Mouse (Mus musculus) liver, embryonic 14.5 days (tissue): Measurements from ENCODE around the gene 1700067K01Rik. TPM values are rescaled to one million over a fixed set of nuclear protein-coding genes. Genes with fewer than 3 reads are reported as not detected.
A peak's percentile ranks its signal among the peaks of the same experiment; 100 is the strongest.

ENCODE experiments used
- ATAC-seq: fragments of 200-750 bp; cut with Nextera tagmentation; 2 replicates; pipeline ENCODE4 v1.8.0; 2017; ENCODE audit warnings: moderate number of reproducible peaks, mild to moderate bottlenecking, moderate library complexity; ENCODE audit not compliant: insufficient read depth
- DNase-seq, 3 experiments: peaks; one replicate each; pipeline ENCODE4 v3.0.0-alpha.2; 2012 to 2013; ENCODE audit warnings: low read depth in 3 of 3, low spot score in 3 of 3
- H3K27ac ChIP-seq: fragments of 300-500 bp; sonication (generic); 2 replicates; pipeline ENCODE4 v1.5.1; 2014; ENCODE audit warnings: moderate library complexity, mild to moderate bottlenecking, control low read depth, inconsistent platforms
- H3K27me3 ChIP-seq: fragments of 300-500 bp; sonication (generic); 2 replicates; pipeline ENCODE4 v1.6.1; 2014; ENCODE audit warnings: mild to moderate bottlenecking, low read length, moderate library complexity; ENCODE audit not compliant: control insufficient read depth, insufficient read depth
- H3K36me3 ChIP-seq: fragments of 300-500 bp; sonication (generic); replicated peaks from 2 replicates; pipeline ENCODE4 v1.6.1; 2014; ENCODE audit warnings: low read depth; ENCODE audit not compliant: control insufficient read depth, insufficient read depth
- H3K4me1 ChIP-seq, 2 experiments: fragments of 200-500 bp in 1 of 2; fragments of 300-500 bp in 1 of 2; sonication (generic) in 1 of 2; replicated peaks; 2 replicates each; pipeline ENCODE4 v1.6.1; 2012 to 2014; ENCODE audit warnings: antibody characterized with exemption in 1 of 2, inconsistent platforms in 1 of 2, low read length in 1 of 2; ENCODE audit not compliant: control insufficient read depth in 2 of 2, insufficient read depth in 2 of 2
- H3K4me2 ChIP-seq: fragments of 300-500 bp; sonication (generic); 2 replicates; pipeline ENCODE4 v1.6.1; 2014; ENCODE audit warnings: low read depth, mild to moderate bottlenecking, control low read depth, moderate library complexity
- H3K4me3 ChIP-seq, 2 experiments: fragments of 200-500 bp in 1 of 2; fragments of 300-500 bp in 1 of 2; sonication (generic) in 1 of 2; 2 replicates each; pipeline ENCODE4 v1.5.1; 2012 to 2014; ENCODE audit warnings: low read depth in 2 of 2, low read length in 2 of 2, mild to moderate bottlenecking in 2 of 2, control low read depth in 1 of 2, inconsistent platforms in 1 of 2, moderate library complexity in 1 of 2; ENCODE audit not compliant: insufficient read depth in 1 of 2
- H3K9ac ChIP-seq: fragments of 300-500 bp; sonication (generic); replicated peaks from 2 replicates; pipeline ENCODE4 v1.6.1; 2014; ENCODE audit warnings: mild to moderate bottlenecking, control low read depth, moderate library complexity
- H3K9me3 ChIP-seq: fragments of 300-500 bp; sonication (generic); 2 replicates; pipeline ENCODE4 v1.6.1; 2016; ENCODE audit warnings: low read length, mixed read lengths; ENCODE audit not compliant: control insufficient read depth
- CTCF ChIP-seq: IDR thresholded peaks from 2 replicates; pipeline ENCODE4 v1.5.1; 2016; ENCODE audit warnings: antibody characterized with exemption, low read depth, control low read depth
- EP300 ChIP-seq: IDR thresholded peaks from 2 replicates; pipeline ENCODE4 v1.6.1; 2016; ENCODE audit warnings: antibody characterized with exemption, low read depth
- WGBS: fragments of 180-500 bp; shearing (Covaris S2); extraction: QIAGEN DNeasy Blood & Tissue Kit; methylation state at CpG from one replicate; pipeline ENCODE4 v1.1.7; 2014; ENCODE audit not compliant: insufficient replicate concordance; 5-methylcytosine and 5-hydroxymethylcytosine counted together
- polyA plus RNA-seq, 2 experiments: library from polyadenylated mRNA; depleted of rRNA in 1 of 2; stranded (reverse) in 1 of 2; unstranded in 1 of 2; fragments of >200 nt; fragmentation: Nextera tagmentation in 1 of 2; extraction: Ambion mirVana in 1 of 2; gene quantifications; 2 replicates each; pipeline versions ENCODE4 v1.2.1 to v1.2.3; 2012 to 2014

1700067K01Rik gene
- polyA plus RNA-seq, 2 experiments = 0.41 TPM

DNA sequence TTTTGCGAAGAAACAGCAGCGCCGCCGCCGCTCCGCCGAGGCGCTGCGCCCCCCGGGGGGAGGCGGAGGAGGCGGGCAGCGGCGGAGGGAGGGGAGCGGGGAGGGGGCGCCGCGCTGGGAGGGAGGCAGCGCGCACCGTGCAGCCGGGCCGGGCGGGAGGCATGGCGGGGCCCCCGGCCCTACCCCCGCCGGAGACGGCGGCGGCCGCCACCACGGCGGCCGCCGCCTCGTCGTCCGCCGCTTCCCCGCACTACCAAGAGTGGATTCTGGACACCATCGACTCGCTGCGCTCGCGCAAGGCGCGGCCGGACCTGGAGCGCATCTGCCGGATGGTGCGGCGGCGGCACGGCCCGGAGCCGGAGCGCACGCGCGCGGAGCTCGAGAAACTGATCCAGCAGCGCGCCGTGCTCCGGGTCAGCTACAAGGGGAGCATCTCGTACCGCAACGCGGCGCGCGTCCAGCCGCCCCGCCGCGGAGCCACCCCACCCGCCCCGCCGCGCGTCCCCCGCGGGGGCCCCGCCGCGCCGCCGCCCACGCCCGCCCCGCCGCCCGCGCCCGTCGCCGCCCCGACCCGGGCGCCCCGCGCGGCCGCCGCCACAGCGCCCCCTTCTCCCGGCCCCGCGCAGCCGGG is 3.7 kb upstream of the 1700067K01Rik start, which contains the start of gene Samd1:
TSS of gene Samd1 (plus strand) at position 162 of the 631 bp plus-strand sequence.
- ATAC-seq (no peak), DNase-seq (no peak)
- Histone ChIP-seq H3K9me3 (no peaks in the 10 kb centered on the region), H3K4me1 (peaks cover 9 to 17% of the 10 kb centered on the region in 2 experiments), H3K4me3 (peak within 1 kb of the TSS; percentile 89 to 91), H3K4me2 (peak within 1 kb of the TSS; percentile 99), H3K36me3 (peaks cover 25% of the 10 kb centered on the region), H3K27ac (peak within 1 kb of the TSS; percentile 75), H3K27me3 (no peaks in the 10 kb centered on the region), H3K9ac (peak within 1 kb of the TSS; percentile 91)
- WGBS = under 1% methylated on average over 74 of the region's 112 CpGs
- TF ChIP-seq EP300 (no peak), CTCF (no peak)

DNA sequence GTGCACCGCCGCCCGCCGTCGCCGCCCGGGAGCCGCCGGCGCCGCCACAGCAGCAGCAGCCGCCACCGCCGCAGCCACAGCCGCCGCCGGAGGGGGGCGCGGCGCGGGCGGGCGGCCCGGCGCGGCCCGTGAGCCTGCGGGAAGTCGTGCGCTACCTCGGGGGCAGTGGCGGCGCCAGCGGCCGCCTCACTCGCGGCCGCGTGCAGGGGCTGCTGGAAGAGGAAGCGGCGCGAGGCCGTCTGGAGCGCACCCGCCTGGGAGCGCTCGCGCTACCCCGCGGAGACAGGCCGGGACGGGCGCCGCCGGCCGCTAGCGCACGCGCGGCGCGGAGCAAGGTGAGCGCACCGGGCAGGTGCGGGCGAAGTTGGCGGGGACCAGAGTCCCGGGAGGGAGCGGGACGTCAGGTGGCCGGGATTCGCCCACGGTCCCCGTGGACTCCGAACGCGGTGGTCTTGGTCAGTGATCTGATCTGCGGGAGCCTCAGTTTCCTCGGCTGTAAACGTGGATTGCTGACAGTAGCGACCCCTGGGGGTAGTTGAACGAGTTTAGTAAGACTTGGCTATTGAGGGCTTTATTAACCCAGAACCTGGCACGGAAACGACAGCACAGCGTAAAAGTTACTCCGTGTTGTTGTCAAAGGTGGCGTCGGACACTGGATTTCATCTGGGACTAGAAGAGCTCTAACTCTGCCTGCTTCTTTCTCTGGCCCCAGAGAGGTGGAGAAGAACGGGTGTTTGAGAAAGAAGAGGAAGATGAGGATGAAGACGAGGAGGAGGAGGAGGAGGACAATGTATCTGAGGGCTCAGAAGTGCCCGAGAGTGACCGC is 2.9 kb upstream of the 1700067K01Rik start:
- no peak for TF ChIP-seq EP300
- peak; percentile 69 for TF ChIP-seq CTCF
- Histone ChIP-seq H3K4me2 (peak overlapping the region; percentile 99), H3K9ac (peak overlapping the region; percentile 89), H3K36me3 (peaks cover 25% of the 10 kb centered on the region), H3K4me3 (peak overlapping the region; percentile 89 to 91), H3K27me3 (no peaks in the 10 kb centered on the region), H3K9me3 (no peaks in the 10 kb centered on the region), H3K27ac (peak overlapping the region; percentile 48), H3K4me1 (peaks cover 4 to 15% of the 10 kb centered on the region in 2 experiments; a peak in 3 of 4 replicates)
- 2% methylated on average over 87 of the region's 92 CpGs for WGBS
- ATAC-seq (no peak), DNase-seq (no peak)

DNA sequence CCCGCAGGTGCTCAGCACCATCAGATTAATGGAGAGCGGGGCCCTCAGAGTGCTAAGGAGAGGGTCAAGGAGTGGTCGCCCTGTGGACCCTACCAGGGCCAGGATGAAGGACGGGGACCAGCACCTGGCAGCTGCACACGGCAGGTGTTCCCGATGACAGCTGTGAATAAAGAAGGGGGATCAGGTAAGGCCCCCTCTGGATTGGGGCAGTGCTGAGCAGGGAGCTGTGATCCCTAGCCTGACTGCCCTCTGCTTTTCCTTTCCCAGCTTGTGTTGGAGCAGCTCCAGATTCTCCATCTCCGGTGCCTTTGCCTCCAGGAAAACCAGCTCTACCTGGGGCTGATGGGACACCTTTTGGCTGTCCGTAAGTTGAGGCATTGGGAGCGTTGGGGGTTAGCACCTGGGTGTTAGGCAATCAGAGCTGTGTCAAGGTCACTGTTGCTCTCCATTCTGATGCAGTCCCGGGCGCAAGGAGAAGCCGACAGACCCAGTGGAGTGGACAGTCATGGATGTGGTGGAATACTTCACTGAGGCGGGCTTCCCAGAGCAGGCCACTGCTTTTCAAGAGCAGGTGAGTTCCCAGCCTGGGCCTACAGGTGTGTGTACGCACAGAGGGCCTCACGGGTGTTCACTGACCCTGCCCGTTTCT is 2.1 kb upstream of the 1700067K01Rik start:
- Histone ChIP-seq H3K27me3 (no peaks in the 10 kb centered on the region), H3K27ac (no peak overlapping the region), H3K9me3 (no peaks in the 10 kb centered on the region), H3K4me1 (peaks cover 5 to 9% of the 10 kb centered on the region in 2 experiments), H3K9ac (peak overlapping the region; percentile 89), H3K36me3 (peaks cover 25% of the 10 kb centered on the region), H3K4me3 (peak overlapping the region; percentile 89 to 91), H3K4me2 (peak overlapping the region; percentile 99)
- DNase-seq (no peak), ATAC-seq (no peak)
- 69% methylated on average over 16 of the region's 16 CpGs for WGBS
- no peak for TF ChIP-seq CTCF
- TF ChIP-seq EP300 = no peak

DNA sequence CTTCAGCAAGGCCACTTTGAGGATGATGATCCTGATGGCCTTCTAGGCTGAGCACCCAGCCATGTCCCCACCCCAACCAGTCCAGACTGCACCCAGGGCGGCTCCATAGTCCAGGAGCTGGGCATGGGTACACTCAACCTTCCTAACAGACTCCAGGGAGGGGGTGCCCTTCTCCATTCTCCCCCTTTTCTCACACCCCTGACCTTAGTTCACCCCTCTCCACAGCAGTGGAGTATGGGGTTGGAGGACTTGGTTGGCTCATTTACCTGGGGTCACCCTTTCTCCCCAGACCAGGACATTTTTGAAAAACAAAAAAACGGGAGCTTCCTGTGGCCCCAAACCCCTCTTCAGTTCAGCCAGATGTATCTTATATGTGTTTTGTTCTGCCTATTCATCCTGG is 1.5 kb upstream of the 1700067K01Rik start:
- no peak for DNase-seq
- Histone ChIP-seq H3K27me3 (no peaks in the 10 kb centered on the region), H3K9me3 (no peaks in the 10 kb centered on the region), H3K9ac (peak overlapping the region; percentile 18; the same call in 1 of the 2 replicates), H3K36me3 (peaks cover 25% of the 10 kb centered on the region), H3K4me1 (peaks cover 7% of the 10 kb centered on the region in 2 experiments), H3K4me3 (peak overlapping the region in 1 of 2 experiments; percentile 89; a peak in 1 of 4 replicates), H3K4me2 (no peak overlapping the region), H3K27ac (no peak overlapping the region)
- TF ChIP-seq CTCF (no peak), EP300 (no peak)
- no peak for ATAC-seq
- 95% methylated on average over 2 of the region's 2 CpGs for WGBS
